Mouse (Mus musculus) ES-E14 (cell line): ENCODE measurements at regions not wholly inside any gene's neighbourhood (a gene's known extent, or its start where the extent isn't known, plus 50 kb on each side); places are given as distances from the start of the nearest gene placed in this dataset.
"Not testable (repeated sequence)": the region's sequence is repeated elsewhere in the genome, so short reads cannot be mapped to it uniquely, and the experiment has no call there.

ENCODE experiments used
- DNase-seq: peaks from one replicate; pipeline ENCODE4 v3.0.0-alpha.2; 2013; ENCODE audit warnings: low read depth, low spot score
- H3K27ac ChIP-seq: 2 replicates; pipeline ENCODE4 v1.5.1; 2012; ENCODE audit warnings: low read depth, mild to moderate bottlenecking, low read length, moderate library complexity, mixed read lengths; ENCODE audit not compliant: poor library complexity, insufficient read depth, severe bottlenecking
- H3K36me3 ChIP-seq: 2 replicates; pipeline ENCODE4 v1.6.1; 2012; ENCODE audit warnings: mild to moderate bottlenecking, low read length, moderate library complexity, mixed read lengths; ENCODE audit not compliant: control insufficient read depth, poor library complexity, insufficient read depth, severe bottlenecking
- H3K4me1 ChIP-seq, 2 experiments: fragments of 150-350 bp in 1 of 2; sonication (generic) in 1 of 2; 2 replicates each; pipeline ENCODE4 v1.6.1; 2012; ENCODE audit warnings: low read length in 2 of 2, mild to moderate bottlenecking in 1 of 2, mixed read lengths in 1 of 2; ENCODE audit not compliant: control insufficient read depth in 2 of 2, insufficient read depth in 2 of 2, poor library complexity in 1 of 2
- H3K4me3 ChIP-seq, 2 experiments: fragments of 150-350 bp in 1 of 2; sonication (generic) in 1 of 2; 2 replicates each; pipeline ENCODE4 v1.5.1; 2012; ENCODE audit warnings: low read length in 2 of 2, low read depth in 1 of 2, mild to moderate bottlenecking in 1 of 2, mixed read lengths in 1 of 2; ENCODE audit not compliant: insufficient read depth in 1 of 2, poor library complexity in 1 of 2, severe bottlenecking in 1 of 2
- H3K9ac ChIP-seq: 2 replicates; pipeline ENCODE4 v1.6.1; 2012; ENCODE audit warnings: low read depth, mild to moderate bottlenecking, low read length, mixed read lengths; ENCODE audit not compliant: poor library complexity, insufficient read depth, severe bottlenecking
- H3K9me3 ChIP-seq: fragments of 150-350 bp; sonication (generic); 2 replicates; pipeline ENCODE4 v1.6.1; 2012; ENCODE audit warnings: low read depth, mild to moderate bottlenecking, low read length; ENCODE audit not compliant: control insufficient read depth, insufficient read depth
- CHD2 ChIP-seq: IDR thresholded peaks from 2 replicates; pipeline ENCODE4 v1.6.1; 2014; ENCODE audit warnings: mild to moderate bottlenecking, low read depth, low read length, inconsistent platforms
- HCFC1 ChIP-seq: IDR thresholded peaks from 2 replicates; pipeline ENCODE4 v1.6.1; 2012; ENCODE audit warnings: low read length, inconsistent platforms, borderline replicate concordance; ENCODE audit not compliant: insufficient read depth
- MAFK ChIP-seq: IDR thresholded peaks from 2 replicates; pipeline ENCODE4 v1.6.1; 2014; ENCODE audit warnings: mild to moderate bottlenecking, low read depth, low read length, inconsistent platforms; ENCODE audit not compliant: insufficient read depth
- ZC3H11A ChIP-seq: IDR thresholded peaks from 2 replicates; pipeline ENCODE4 v1.6.1; 2012; ENCODE audit warnings: low read depth, mild to moderate bottlenecking, inconsistent platforms, low read length, borderline replicate concordance
- ZNF384 ChIP-seq: IDR thresholded peaks from 2 replicates; pipeline ENCODE4 v1.6.1; 2012; ENCODE audit warnings: low read depth, low read length, inconsistent platforms
- in situ Hi-C, 2 experiments: fragments of 600-800 bp; cut with MboI; formaldehyde crosslinking; loops; one replicate each; pipeline ENCODE4 v1.15.1; 2025; ENCODE audit warnings: low sequenced_read_pairs in 2 of 2, inconsistent platforms in 1 of 2; ENCODE audit not compliant: unreplicated experiment in 2 of 2

GRCm38 (mm10) chr13:6891458-6892076 lies 243.0 kb upstream of the Pfkp start:
- no peak for DNase-seq
- in situ Hi-C loops, result no loop called here

GRCm38 (mm10) chr13:6889446-6889845 lies 240.9 kb upstream of the Pfkp start:
- H3K36me3 ChIP-seq, in situ Hi-C loops, DNase-seq, H3K9ac ChIP-seq, H3K27ac ChIP-seq, H3K9me3 ChIP-seq, H3K4me3 ChIP-seq, H3K4me1 ChIP-seq: not testable (repeated sequence)

More at GRCm38 (mm10) chr13:6891458-6892076, 243.0 kb upstream of the Pfkp start:
- no peaks in the 10 kb centered on the region for H3K4me1 ChIP-seq
- TF ChIP-seq ZNF384 (no peak), HCFC1 (no peak), ZC3H11A (no peak), CHD2 (no peak), MAFK (no peak)
- no peak overlapping the region for H3K4me3 ChIP-seq
- H3K36me3 ChIP-seq, result no peaks in the 10 kb centered on the region
- H3K9me3 ChIP-seq, result no peaks in the 10 kb centered on the region
- no peak overlapping the region for H3K27ac ChIP-seq
- no peak overlapping the region for H3K9ac ChIP-seq

GRCm38 (mm10) chr13:6888381-6888780 lies 239.8 kb upstream of the Pfkp start:
- Histone ChIP-seq H3K36me3 (no peaks in the 10 kb centered on the region), H3K4me1 (no peaks in the 10 kb centered on the region), H3K4me3 (no peak overlapping the region), H3K27ac (no peak overlapping the region), H3K9ac (no peak overlapping the region), H3K9me3 (no peaks in the 10 kb centered on the region)
- no peak for DNase-seq
- in situ Hi-C loops, result no loop called here
- TF ChIP-seq ZC3H11A (no peak), HCFC1 (no peak)

GRCm38 (mm10) chr13:6877018-6877901 lies 228.7 kb upstream of the Pfkp start:
- TF ChIP-seq ZNF384 (peak; percentile 47; the same call in 1 of the 2 replicates), HCFC1 (no peak), MAFK (no peak)
- no peaks in the 10 kb centered on the region for H3K36me3 ChIP-seq
- no peaks in the 10 kb centered on the region for H3K4me1 ChIP-seq
- H3K4me3 ChIP-seq, result no peak overlapping the region
- H3K9ac ChIP-seq, result no peak overlapping the region
- DNase-seq, result no peak
- H3K9me3 ChIP-seq, result no peaks in the 10 kb centered on the region
- H3K27ac ChIP-seq, result no peak overlapping the region
- in situ Hi-C loops, result no loop called here

GRCm38 (mm10) chr13:6862186-6862585 lies 213.6 kb upstream of the Pfkp start:
- H3K9ac ChIP-seq, result no peak overlapping the region
- in situ Hi-C loops, result no loop called here
- H3K4me3 ChIP-seq, result no peak overlapping the region
- no peaks in the 10 kb centered on the region for H3K9me3 ChIP-seq
- TF ChIP-seq CHD2, result no peak
- no peak for TF ChIP-seq ZC3H11A
- no peak for DNase-seq
- no peaks in the 10 kb centered on the region for H3K4me1 ChIP-seq
- no peaks in the 10 kb centered on the region for H3K36me3 ChIP-seq
- no peak overlapping the region for H3K27ac ChIP-seq
